Mouse (Mus musculus) liver, adult (tissue): ENCODE data around the gene Eml5.

ENCODE experiments used
- GATA4 ChIP-seq: IDR thresholded peaks from 2 replicates; pipeline ENCODE4 v1.6.1; 2014; ENCODE audit warnings: mild to moderate bottlenecking, low read length; ENCODE audit not compliant: insufficient replicate concordance

Eml5 gene

GRCm38 (mm10) chr12:98784251-98784650, 117.0 kb downstream of the Eml5 start:
- no peak for TF ChIP-seq GATA4

DNA sequence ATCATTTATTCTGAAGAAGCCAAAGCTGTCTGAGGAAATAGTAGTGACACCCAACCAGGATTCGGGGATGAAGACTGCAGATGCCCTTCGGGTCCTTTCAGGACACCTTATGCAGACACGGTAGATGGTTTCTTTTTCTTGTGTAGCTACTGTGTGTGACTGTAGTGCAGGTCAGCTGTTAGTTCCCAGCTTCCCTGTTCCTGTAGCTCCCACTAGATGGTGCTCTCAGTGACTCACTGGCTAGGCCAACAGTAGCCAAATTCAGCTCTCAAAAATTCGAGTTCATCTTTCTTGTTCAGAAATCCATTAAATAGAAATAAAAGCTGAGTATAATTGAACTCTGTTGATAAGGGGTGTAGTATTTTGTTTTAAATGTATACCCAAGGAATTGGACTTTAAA, 122.1 kb downstream of the Eml5 start:
- no peak for TF ChIP-seq GATA4

- TF ChIP-seq GATA4 = no peak
Measured at GRCm38 (mm10) chr12:98777509-98777908, 123.8 kb downstream of the Eml5 start.

GRCm38 (mm10) chr12:98766241-98766640, 135.0 kb downstream of the Eml5 start:
- TF ChIP-seq GATA4 = no peak

DNA sequence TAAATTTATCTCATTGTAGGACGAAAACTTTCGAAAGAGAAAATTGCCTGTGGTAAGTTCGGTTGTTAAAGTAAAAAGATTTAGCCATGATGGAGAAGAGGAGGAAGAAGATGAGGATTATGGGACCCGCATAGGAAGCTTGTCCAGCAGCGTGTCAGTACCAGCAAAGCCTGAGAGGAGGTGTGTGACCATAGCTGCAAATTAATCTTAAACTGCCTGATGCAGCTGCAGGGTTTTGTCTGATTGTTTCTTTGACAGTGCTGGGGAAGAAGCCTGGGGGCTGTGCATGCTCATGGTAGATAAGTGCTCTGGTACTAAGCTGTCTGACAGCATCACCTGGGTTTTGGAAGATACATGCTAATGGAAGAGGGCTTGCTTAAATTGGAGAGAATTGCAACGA, 141.6 kb downstream of the Eml5 start:
- TF ChIP-seq GATA4 = no peak

- TF ChIP-seq GATA4 = no peak
Measured at GRCm38 (mm10) chr12:98757636-98758035, 143.6 kb downstream of the Eml5 start.

- TF ChIP-seq GATA4 = no peak
Measured at GRCm38 (mm10) chr12:98747380-98747753, 153.9 kb downstream of the Eml5 start.

GRCm38 (mm10) chr12:98746746-98747379, 154.4 kb downstream of the Eml5 start, which contains the start of gene Zc3h14:
Zc3h14 (plus strand) TSS chr12:98746964.
- TF ChIP-seq GATA4 = no peak

DNA sequence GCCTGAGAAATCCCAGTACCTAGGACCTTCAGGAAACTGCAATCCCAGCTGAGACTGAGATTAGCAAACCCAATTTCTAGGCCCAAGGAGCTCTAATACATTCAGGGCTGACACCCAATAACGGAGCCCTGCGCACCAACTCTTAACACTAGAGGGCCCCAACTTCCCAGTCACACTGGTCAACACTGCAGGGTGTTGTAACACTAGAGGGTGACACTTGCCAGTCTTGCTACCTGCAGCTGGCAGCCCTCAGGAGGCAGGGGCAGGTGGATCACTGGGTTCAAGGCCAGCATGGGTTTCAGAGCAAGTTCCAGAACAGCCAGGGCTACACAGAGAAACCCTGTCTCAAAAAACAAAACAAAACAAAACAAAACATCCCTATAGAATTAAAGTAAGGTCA, 155.2 kb downstream of the Eml5 start:
- no peak for TF ChIP-seq GATA4

DNA sequence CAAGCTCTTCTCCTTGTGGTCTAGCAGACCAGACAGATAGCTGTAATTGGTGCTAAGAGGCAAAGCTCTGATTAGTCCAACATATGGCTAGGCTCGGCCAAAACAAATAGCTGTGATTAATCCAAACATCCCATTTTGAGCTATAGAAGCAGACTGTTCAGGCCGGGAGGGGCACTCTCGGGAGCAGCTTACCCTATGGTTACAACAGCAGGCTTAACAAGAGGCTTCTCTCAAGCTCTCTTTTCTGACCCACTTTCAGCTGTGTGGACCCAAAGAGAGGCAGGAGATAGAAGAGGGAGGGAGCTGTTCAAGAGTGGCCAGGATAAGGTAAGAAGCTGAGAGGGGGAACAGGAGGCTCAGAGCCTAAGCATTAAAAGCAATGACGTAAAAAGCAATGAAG, 155.7 kb downstream of the Eml5 start:
- TF ChIP-seq GATA4 = no peak

- TF ChIP-seq GATA4 = no peak
Measured at GRCm38 (mm10) chr12:98741011-98741501, 160.2 kb downstream of the Eml5 start.

DNA sequence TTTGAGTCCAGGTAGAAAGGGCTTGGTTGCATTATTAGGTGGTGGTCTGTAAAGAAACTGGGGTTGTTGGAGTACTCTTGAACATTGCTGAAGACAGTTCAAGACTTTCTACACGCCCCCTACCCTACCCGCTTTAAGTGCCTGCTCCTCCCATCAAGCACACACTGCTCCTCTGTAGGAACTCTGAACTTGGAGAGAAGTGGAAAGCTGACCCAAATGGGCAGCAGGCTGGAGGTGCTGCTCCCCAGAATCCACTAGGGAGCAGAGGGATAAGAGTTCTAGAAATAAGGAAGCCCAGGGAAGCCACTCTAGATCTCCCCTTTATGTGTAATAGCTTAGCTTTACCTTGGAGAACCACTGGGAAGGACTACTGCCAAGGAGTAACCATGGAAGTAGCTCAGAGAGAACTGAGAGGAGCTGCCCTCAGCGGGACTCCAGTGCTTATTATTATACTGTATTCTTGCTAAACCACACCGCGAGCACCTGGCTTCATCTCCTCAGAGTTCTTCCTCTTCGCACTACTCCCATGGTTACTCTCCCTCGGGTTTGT, 163.4 kb downstream of the Eml5 start:
- no peak for TF ChIP-seq GATA4

DNA sequence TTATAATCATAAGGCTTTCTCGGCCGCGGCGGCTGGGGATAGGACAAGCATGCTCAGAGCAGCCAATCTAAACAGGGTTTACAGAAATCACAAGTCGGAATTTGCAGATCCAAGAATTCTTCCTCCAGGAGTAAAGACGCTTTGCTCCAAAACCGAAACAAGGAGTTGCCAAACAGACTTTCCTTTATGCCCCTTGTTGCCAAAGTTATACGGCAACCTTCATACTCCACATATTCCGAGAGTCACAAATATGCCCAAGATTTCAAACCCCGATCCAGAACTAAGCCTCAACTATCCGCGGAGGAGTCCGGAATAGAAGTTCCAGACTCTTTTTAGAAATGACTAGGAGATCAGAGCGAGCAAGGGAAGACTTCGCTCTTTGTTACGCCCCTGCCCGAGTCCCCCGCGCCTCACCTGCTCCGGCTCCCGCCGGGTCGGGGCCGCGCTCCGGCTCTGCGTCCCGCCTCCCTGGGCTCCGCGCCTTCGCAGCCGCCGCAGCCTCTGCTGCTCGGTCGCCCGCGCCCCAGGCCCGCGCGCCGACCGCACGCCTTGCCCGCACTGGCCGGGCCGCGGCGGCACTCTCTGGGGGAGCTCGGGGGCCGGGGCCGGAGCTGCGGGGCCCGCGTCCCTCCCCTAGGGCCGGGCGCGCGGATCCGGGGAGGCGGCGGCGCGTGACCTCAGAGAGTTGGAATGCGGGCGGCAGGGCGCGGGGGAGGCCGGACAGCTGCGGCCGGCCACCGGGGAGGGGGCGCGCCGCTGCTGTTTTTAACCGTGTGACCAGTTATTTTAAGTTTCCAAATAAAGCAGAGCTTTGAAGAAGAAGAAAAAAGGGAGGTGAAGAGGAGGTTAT, 164.1 kb downstream of the Eml5 start, which contains the start of gene Ptpn21:
Ptpn21 (minus strand) TSS at position 455 of the 850 bp plus-strand sequence.
- no peak for TF ChIP-seq GATA4
